Mouse (Mus musculus): ENCODE measurements at regions not wholly inside any gene's neighbourhood (a gene's known extent, or its start where the extent isn't known, plus 50 kb on each side); places are given as distances from the start of the nearest gene placed in this dataset.

DNA sequence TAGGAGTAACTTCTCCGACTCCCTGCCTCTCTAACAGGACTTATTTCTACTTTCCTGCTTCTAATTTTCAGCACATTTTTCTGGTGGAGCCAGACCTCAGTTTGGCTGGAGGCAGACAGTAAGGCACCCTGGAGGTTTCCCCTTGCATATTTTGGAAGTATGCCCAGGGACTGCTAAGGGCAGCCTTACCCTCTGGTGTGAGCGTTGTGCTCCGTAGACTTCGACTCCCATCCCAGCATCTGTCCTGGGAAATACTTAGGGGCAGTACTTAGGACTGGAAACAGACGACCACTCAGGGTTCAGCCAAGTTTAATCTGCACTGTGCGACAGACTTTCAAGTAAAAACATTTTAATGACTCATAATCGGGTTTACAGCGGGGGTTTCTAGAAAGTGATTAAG is 71.0 kb upstream of the Aff3 start:
- TF ChIP-seq CTCF (IDR thresholded peaks at IDR 0.05; ENCODE audit: low read depth, low read length), result no peak
- no peak for TF ChIP-seq POLR2A (IDR thresholded peaks at IDR 0.05; ENCODE audit: insufficient read depth, low read length)

Data from ES-Bruce4 (cell line).